Mouse (Mus musculus) adrenal gland, postnatal 14 days (tissue): ENCODE data around the gene Samd1. TPM values are rescaled to one million over a fixed set of nuclear protein-coding genes. Genes with fewer than 3 reads are reported as not detected.

Source experiments
- microRNA-seq, 2 experiments: library from miRNA; unstranded; fragments of <30 nt; microRNA quantifications; one replicate each; pipeline ENCODE4 v1.2.0; 2021
- total RNA-seq: library from RNA; stranded (reverse); gene quantifications from 2 replicates; pipeline ENCODE4 v1.2.3, GENCODE M21; 2021

The Samd1 gene
- total RNA-seq, 1 experiment from 2014 or later: 37.0 TPM

Small RNA genes lying within 50 kb of the gene (microRNA-seq; reads per million reads assigned to microRNA genes)
- gene Mir1199 (0 to 0.76 reads per million in 2 experiments), gene Mir8111 (1.9 to 2.1 reads per million in 2 experiments)

Other genes with a start within 250 kb of the Samd1 start
- 63.1 and 64.1 TPM in 2 replicates for gene Adgrl1, start 97.6 kb upstream of the Samd1 start, total RNA-seq
- gene Gm10644, start 42.5 kb upstream of the Samd1 start, total RNA-seq: 1.1 and 1.4 TPM in 2 replicates
- 9.7 and 10.7 TPM in 2 replicates for gene Asf1b, start 42.2 kb upstream of the Samd1 start, total RNA-seq
- gene Prkaca, start 24.7 kb upstream of the Samd1 start, total RNA-seq: 251 and 300 TPM in 2 replicates
- 0.56 and 0.83 TPM in 2 replicates for gene 1700067K01Rik, start 3.8 kb downstream of the Samd1 start, total RNA-seq
- not detected in 2 replicates for gene 2210011C24Rik, start 14.5 kb downstream of the Samd1 start, total RNA-seq
- 0.38 and 0.52 TPM in 2 replicates for gene Palm3, start 23.8 kb downstream of the Samd1 start, total RNA-seq
- gene Il27ra, start 44.9 kb downstream of the Samd1 start, total RNA-seq: 2.3 and 12.2 TPM in 2 replicates
- gene Rln3, start 47.3 kb downstream of the Samd1 start, total RNA-seq: 0.64 TPM in 1 of 2 replicates, not detected in the other
- gene Gm10643, start 67.5 kb downstream of the Samd1 start, total RNA-seq: 2.9 and 3.0 TPM in 2 replicates
- gene Rfx1, start 69.2 kb downstream of the Samd1 start, total RNA-seq: 15.2 and 17.3 TPM in 2 replicates
- 16.5 and 21.0 TPM in 2 replicates for gene Dcaf15, start 107.1 kb downstream of the Samd1 start, total RNA-seq
- gene Podnl1, start 128.3 kb downstream of the Samd1 start, total RNA-seq: 0.44 and 1.1 TPM in 2 replicates
- gene Cc2d1a, start 150.3 kb downstream of the Samd1 start, total RNA-seq: 23.8 and 31.0 TPM in 2 replicates
- gene 4930432K21Rik, start 150.4 kb downstream of the Samd1 start, total RNA-seq: 0.49 and 0.82 TPM in 2 replicates
- gene Nanos3, start 187.5 kb downstream of the Samd1 start, total RNA-seq: 0.67 and 1.2 TPM in 2 replicates
- gene Zswim4, start 239.4 kb downstream of the Samd1 start, total RNA-seq: 32.3 and 39.5 TPM in 2 replicates